Mouse (Mus musculus) T-cell, adult 2 months (primary cell): Measurements from ENCODE around the gene Gm5861.
"Not testable (repeated sequence)": the region's sequence is repeated elsewhere in the genome, so short reads cannot be mapped to it uniquely, and the experiment has no call there.

ENCODE experiments used
- DNase-seq: peaks from one replicate; pipeline ENCODE4 v3.0.0; 2022; ENCODE audit warnings: low spot score

Gm5861 gene

DNA sequence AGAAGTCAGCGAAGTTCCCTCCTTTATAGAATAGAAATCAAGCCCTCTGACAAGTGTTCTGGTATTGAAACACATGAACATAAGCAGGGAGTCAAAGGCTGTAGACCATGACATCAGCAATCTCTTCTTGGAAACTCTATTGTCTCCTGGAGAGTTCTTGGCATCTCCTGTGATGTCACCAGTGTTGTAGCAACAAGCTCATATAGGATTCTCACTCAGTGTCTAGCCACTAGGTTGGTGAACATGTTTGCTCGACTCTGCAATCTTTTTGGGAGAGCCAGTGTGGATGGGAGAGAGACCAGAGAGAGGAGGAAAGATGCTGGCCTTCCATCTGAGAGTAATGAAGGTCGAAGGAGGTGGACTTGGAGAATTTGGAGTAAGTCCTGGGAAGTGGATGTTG is at the start of gene Gm5861:
Gene Gm5861 (plus strand): TSS at position 301 of the 400 bp plus-strand sequence.
- not testable (repeated sequence) for DNase-seq

DNA sequence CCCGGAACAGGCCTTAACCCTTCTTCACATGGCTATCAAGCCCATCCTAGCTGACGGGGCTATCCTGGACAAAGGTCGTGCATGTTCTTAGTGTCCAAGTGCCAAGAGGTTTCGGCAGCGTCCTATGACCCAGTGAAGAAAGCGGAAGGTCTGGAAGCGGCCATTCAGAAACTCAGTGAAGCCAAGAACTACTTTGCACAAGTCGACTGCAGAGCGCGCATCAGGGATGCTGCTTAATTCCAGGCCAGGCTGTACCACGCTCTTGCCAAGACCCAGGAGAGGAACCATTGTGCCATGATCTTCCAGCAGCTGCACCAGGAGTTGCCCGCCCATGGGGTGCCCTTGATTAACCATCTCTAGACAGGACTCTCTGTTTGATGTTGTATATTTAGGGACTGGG is 44.8 kb upstream of the Gm5861 start:
- DNase-seq: not testable (repeated sequence)
